Mouse (Mus musculus) stomach, postnatal 0 days (tissue): ENCODE measurements around the gene Pdcd7. TPM values are rescaled to one million over a fixed set of nuclear protein-coding genes. Genes with fewer than 3 reads are reported as not detected.

Experiments used
- ATAC-seq: fragments of 200-750 bp; cut with Nextera tagmentation; 2 replicates; pipeline ENCODE4 v1.8.0; 2017; ENCODE audit not compliant: low FRiP score, low TSS enrichment
- DNase-seq: peaks from one replicate; pipeline ENCODE4 v3.0.0-alpha.2; 2016; ENCODE audit warnings: low spot score
- H3K27ac ChIP-seq: fragments of 300-500 bp; sonication (generic); replicated peaks from 2 replicates; pipeline ENCODE4 v1.5.1; 2014; ENCODE audit warnings: mild to moderate bottlenecking, control low read depth
- H3K27me3 ChIP-seq: fragments of 300-500 bp; sonication (generic); 2 replicates; pipeline ENCODE4 v1.6.1; 2014; ENCODE audit warnings: low read length; ENCODE audit not compliant: control insufficient read depth, insufficient read depth
- H3K36me3 ChIP-seq: fragments of 300-500 bp; sonication (generic); 2 replicates; pipeline ENCODE4 v1.6.1; 2014; ENCODE audit warnings: low read length, mixed read lengths; ENCODE audit not compliant: control insufficient read depth, insufficient read depth
- H3K4me1 ChIP-seq: fragments of 300-500 bp; sonication (generic); replicated peaks from 2 replicates; pipeline ENCODE4 v1.6.1; 2014; ENCODE audit warnings: antibody characterized with exemption; ENCODE audit not compliant: control insufficient read depth, insufficient read depth
- H3K4me2 ChIP-seq: fragments of 300-500 bp; sonication (generic); replicated peaks from 2 replicates; pipeline ENCODE4 v1.6.1; 2014; ENCODE audit warnings: low read depth, mild to moderate bottlenecking, control low read depth, moderate library complexity
- H3K4me3 ChIP-seq: fragments of 300-500 bp; sonication (generic); 2 replicates; pipeline ENCODE4 v1.5.1; 2014; ENCODE audit warnings: low read depth, low read length, control low read depth
- H3K9ac ChIP-seq: fragments of 300-500 bp; sonication (generic); 2 replicates; pipeline ENCODE4 v1.6.1; 2014; ENCODE audit warnings: mild to moderate bottlenecking, low read length, control low read depth, mixed read lengths
- H3K9me3 ChIP-seq: fragments of 300-500 bp; sonication (generic); 2 replicates; pipeline ENCODE4 v1.6.1; 2016; ENCODE audit warnings: low read length; ENCODE audit not compliant: control insufficient read depth
- CTCF ChIP-seq: IDR thresholded peaks from 2 replicates; pipeline ENCODE4 v1.5.1; 2016; ENCODE audit warnings: antibody characterized with exemption, low read depth, mild to moderate bottlenecking, moderate library complexity
- EP300 ChIP-seq: optimal IDR thresholded peaks from 2 replicates; pipeline ENCODE3; 2016; ENCODE audit warnings: antibody characterized with exemption
- WGBS: fragments of 180-500 bp; shearing (Covaris S2); extraction: QIAGEN DNeasy Blood & Tissue Kit; methylation state at CpG from one replicate; pipeline ENCODE4 v1.1.7; 2014; 5-methylcytosine and 5-hydroxymethylcytosine counted together
- polyA plus RNA-seq: library from polyadenylated mRNA; unstranded; fragments of >200 nt; fragmentation: Nextera tagmentation; extraction: Ambion mirVana; gene quantifications from 2 replicates; pipeline ENCODE4 v1.2.1, GENCODE M21; 2015

The Pdcd7 gene
- polyA plus RNA-seq, 1 experiment from 2014 or later, result 5.8 TPM

DNA sequence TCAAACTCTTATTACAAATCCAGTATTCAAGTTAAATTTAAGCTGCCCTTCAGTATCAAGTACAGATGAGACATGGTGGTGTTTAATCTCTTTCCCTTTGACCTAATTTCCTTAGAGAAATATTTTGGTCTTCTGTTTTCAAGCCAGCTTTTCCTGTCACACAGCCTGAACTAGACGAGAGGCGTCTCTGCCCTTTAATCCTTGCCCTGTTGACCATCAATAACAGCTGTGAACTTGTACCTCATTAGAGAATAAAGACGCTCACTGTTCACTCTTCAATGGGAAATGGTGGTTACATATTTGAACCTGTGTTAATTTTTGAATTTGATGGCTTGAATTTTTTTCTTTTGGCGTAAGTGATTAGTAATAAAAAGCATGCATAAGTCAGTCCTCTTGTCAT lies 41.6 kb upstream of the Pdcd7 start:
- no peak overlapping the region for H3K4me2 ChIP-seq
- H3K36me3 ChIP-seq, result peaks cover 13% of the 10 kb centered on the region; the same call in 1 of the 2 replicates
- H3K27me3 ChIP-seq, result no peaks in the 10 kb centered on the region
- TF ChIP-seq EP300 (peak; percentile 33), CTCF (no peak)
- H3K27ac ChIP-seq, result no peak overlapping the region
- H3K9ac ChIP-seq, result no peak overlapping the region
- ATAC-seq, result no peak
- no peak overlapping the region for H3K4me3 ChIP-seq
- no peaks in the 10 kb centered on the region for H3K9me3 ChIP-seq
- no peak for DNase-seq
- 74% methylated on average over 4 of the region's 4 CpGs for WGBS
- no peaks in the 10 kb centered on the region for H3K4me1 ChIP-seq

DNA sequence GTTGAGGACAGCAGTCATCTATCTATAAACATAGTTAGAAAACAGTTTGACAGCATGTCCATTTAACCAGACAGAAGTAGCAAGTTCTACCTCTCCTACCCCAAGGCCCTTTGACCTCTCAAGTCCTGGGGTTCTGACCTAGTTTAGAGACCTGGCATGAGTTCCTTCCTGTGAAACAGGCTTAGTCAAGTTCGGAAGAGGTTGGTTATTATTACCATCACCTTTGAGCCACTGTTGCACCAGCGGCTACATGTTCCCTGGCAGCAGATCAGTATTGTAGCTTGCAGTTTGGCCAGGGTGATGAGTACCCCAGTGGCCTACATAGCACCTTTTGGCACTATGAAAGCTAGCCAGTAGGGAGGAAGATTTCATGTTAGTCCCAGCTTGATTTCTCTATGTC lies 39.2 kb upstream of the Pdcd7 start:
- no peak for TF ChIP-seq EP300
- no peak for TF ChIP-seq CTCF

DNA sequence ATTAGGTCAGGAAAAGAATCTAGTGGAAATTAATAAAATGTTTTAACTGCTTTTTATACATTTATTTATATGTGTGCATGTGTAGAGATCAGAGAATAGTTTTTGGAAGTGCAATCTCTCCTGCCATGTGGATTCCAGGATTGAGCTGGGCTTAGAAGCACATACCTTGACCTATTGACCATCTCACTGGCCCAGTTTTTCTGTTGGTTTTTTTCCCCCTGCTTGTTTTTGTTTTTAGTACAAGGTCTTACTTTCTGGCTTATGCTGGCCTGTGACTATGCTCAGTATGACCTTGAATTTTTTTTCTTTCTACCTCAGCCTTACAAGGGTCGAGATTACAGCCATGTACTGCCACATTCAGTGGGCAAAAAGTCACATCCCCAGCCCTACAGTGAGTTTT lies 37.9 kb upstream of the Pdcd7 start:
- peaks cover 13% of the 10 kb centered on the region for H3K36me3 ChIP-seq
- 84% methylated on average over 1 of the region's 1 CpGs for WGBS

More for the DNA sequence above, 39.2 kb upstream of the Pdcd7 start:
- WGBS, result 84% methylated on average over 2 of the region's 2 CpGs
- no peak overlapping the region for H3K4me3 ChIP-seq
- H3K4me2 ChIP-seq, result no peak overlapping the region
- peaks cover 8% of the 10 kb centered on the region; the same call in 1 of the 2 replicates for H3K36me3 ChIP-seq
- no peaks in the 10 kb centered on the region for H3K9me3 ChIP-seq
- no peak for ATAC-seq
- H3K9ac ChIP-seq, result no peak overlapping the region
- no peak overlapping the region for H3K27ac ChIP-seq
- H3K27me3 ChIP-seq, result no peaks in the 10 kb centered on the region
- H3K4me1 ChIP-seq, result no peaks in the 10 kb centered on the region
- DNase-seq, result no peak

DNA sequence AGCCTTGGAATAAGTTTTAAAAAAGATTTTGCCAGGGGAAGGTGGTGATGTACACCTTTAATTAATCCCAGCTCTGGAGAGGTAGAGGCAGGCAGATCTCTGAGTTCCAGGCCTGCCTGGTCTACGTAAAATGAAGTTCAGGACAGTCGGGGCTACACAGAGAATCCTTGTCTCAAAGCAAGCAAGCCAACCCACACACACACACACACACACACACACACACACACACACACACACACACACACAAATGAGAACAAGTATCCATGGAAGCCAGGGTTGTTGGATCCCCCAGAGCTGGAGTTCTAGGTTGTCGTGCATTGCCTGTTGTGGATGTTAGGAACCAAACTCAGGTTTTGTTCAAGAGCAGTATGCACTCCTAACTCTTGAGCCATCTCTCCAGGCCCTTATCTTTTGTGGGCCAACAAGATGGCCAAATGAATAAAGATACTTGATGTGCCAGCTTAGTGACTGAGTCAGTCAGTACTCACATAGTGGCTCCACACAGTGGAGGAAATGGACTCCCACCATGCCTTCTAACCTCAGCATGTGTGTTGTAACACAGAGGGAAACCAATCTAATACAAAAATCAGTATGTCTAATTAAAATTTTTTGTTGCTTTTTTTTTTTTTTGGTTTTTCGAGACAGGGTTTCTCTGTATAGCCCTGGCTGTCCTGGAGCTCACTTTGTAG lies 33.1 kb upstream of the Pdcd7 start:
- no peak overlapping the region for H3K4me2 ChIP-seq
- no peak for TF ChIP-seq EP300
- TF ChIP-seq CTCF, result no peak
- H3K27me3 ChIP-seq, result no peaks in the 10 kb centered on the region
- H3K9ac ChIP-seq, result no peak overlapping the region
- H3K4me3 ChIP-seq, result no peak overlapping the region
- H3K36me3 ChIP-seq, result peaks cover 19% of the 10 kb centered on the region
- no peak overlapping the region for H3K27ac ChIP-seq
- no peaks in the 10 kb centered on the region for H3K9me3 ChIP-seq
- 93% methylated on average over 4 of the region's 4 CpGs for WGBS
- DNase-seq, result no peak
- peak; percentile 56; the same call in 1 of the 2 replicates for ATAC-seq
- H3K4me1 ChIP-seq, result no peaks in the 10 kb centered on the region

More for the DNA sequence above, 37.9 kb upstream of the Pdcd7 start:
- H3K9ac ChIP-seq, result no peak overlapping the region
- ATAC-seq, result no peak
- no peaks in the 10 kb centered on the region for H3K4me1 ChIP-seq
- no peaks in the 10 kb centered on the region for H3K27me3 ChIP-seq
- no peak overlapping the region for H3K4me2 ChIP-seq
- TF ChIP-seq EP300, result no peak
- no peak for TF ChIP-seq CTCF
- no peak overlapping the region for H3K4me3 ChIP-seq
- no peak for DNase-seq
- H3K9me3 ChIP-seq, result no peaks in the 10 kb centered on the region
- H3K27ac ChIP-seq, result no peak overlapping the region

DNA sequence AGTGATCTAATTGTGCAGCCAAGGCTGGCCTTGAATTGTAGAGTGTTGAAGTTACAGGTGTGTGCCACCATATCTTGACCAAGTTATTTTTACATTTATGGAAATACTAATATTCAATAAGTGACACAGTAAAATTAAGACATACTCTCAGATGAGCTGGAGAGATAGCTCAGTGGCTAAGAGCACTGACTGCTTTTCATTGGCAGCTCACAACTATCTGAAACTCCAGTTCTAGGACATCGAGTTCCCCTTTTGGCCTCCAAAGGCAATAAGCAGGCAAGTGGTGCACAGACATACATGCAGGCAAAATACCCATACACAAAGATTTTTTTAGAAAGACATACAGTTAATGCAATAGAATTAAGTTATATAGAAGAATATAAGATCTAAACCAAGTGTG lies 32.1 kb upstream of the Pdcd7 start:
- H3K27ac ChIP-seq, result no peak overlapping the region
- peaks cover 21% of the 10 kb centered on the region for H3K36me3 ChIP-seq
- TF ChIP-seq EP300 (no peak), CTCF (no peak)
- H3K9me3 ChIP-seq, result no peaks in the 10 kb centered on the region
- ATAC-seq, result no peak
- H3K4me2 ChIP-seq, result no peak overlapping the region
- no peak for DNase-seq
- 92% methylated on average over 1 of the region's 1 CpGs for WGBS
- no peaks in the 10 kb centered on the region for H3K4me1 ChIP-seq
- H3K9ac ChIP-seq, result no peak overlapping the region
- H3K4me3 ChIP-seq, result no peak overlapping the region
- no peaks in the 10 kb centered on the region for H3K27me3 ChIP-seq

DNA sequence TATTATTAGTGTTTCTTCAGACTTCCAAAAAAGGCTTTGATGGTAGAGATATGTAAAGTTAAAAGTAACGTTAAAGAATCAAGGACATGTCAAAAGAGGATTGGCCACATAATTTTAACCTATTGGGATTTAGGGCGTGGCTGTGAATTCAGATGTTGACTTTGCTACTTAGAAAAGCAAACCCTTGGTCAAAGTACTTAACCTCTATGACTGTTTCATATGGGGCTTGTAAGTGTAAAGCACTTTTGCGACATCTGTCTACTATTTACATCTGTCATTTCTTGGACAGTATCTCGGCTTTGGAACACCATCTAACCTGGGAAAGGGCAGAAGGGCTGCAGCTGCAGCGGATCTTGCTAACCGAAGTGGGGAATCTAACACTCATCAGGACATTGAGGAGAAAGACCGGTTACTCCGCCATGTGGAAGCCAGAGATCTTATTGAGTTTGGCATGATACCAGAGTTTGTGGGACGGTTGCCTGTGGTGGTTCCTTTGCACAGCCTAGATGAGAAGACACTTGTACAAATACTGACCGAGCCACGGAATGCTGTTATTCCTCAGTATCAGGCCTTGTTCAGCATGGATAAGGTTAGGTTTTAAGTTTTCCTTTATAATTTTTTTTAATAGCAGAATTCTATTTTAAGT lies 23.5 kb upstream of the Pdcd7 start:
- Histone ChIP-seq H3K27me3 (no peaks in the 10 kb centered on the region), H3K36me3 (peaks cover 28% of the 10 kb centered on the region), H3K4me2 (no peak overlapping the region), H3K27ac (no peak overlapping the region), H3K4me1 (no peaks in the 10 kb centered on the region), H3K4me3 (no peak overlapping the region), H3K9me3 (no peaks in the 10 kb centered on the region), H3K9ac (no peak overlapping the region)
- 64% methylated on average over 11 of the region's 11 CpGs for WGBS
- TF ChIP-seq CTCF (no peak), EP300 (no peak)
- ATAC-seq, result no peak
- no peak for DNase-seq
